Mouse (Mus musculus) forebrain, embryonic 15.5 days (tissue): ENCODE measurements at regions not wholly inside any gene's neighbourhood (a gene's known extent, or its start where the extent isn't known, plus 50 kb on each side); places are given as distances from the start of the nearest gene placed in this dataset.

Experiments
- ATAC-seq: fragments of 200-750 bp; cut with Nextera tagmentation; replicated peaks from 2 replicates; pipeline ENCODE4 v1.8.0; 2017; ENCODE audit warnings: mild to moderate bottlenecking, moderate TSS enrichment, moderate library complexity
- H3K27ac ChIP-seq: fragments of 300-500 bp; sonication (generic); replicated peaks from 2 replicates; pipeline ENCODE4 v1.5.1; 2015; ENCODE audit warnings: mild to moderate bottlenecking, inconsistent platforms
- H3K27me3 ChIP-seq: fragments of 300-500 bp; sonication (generic); 2 replicates; pipeline ENCODE4 v1.6.1; 2015; ENCODE audit warnings: inconsistent platforms
- H3K36me3 ChIP-seq: fragments of 300-500 bp; sonication (generic); 2 replicates; pipeline ENCODE4 v1.6.1; 2015; ENCODE audit warnings: mild to moderate bottlenecking, inconsistent platforms
- H3K4me1 ChIP-seq: fragments of 300-500 bp; sonication (generic); 2 replicates; pipeline ENCODE4 v1.6.1; 2015; ENCODE audit warnings: inconsistent platforms
- H3K4me2 ChIP-seq: fragments of 300-500 bp; sonication (generic); replicated peaks from 2 replicates; pipeline ENCODE4 v1.6.1; 2015; ENCODE audit warnings: mild to moderate bottlenecking, inconsistent platforms
- H3K4me3 ChIP-seq: fragments of 300-500 bp; sonication (generic); 2 replicates; pipeline ENCODE4 v1.5.1; 2015; ENCODE audit warnings: mild to moderate bottlenecking, inconsistent platforms
- H3K9ac ChIP-seq: fragments of 300-500 bp; sonication (generic); replicated peaks from 2 replicates; pipeline ENCODE4 v1.6.1; 2015; ENCODE audit warnings: mild to moderate bottlenecking, inconsistent platforms
- H3K9me3 ChIP-seq: fragments of 300-500 bp; sonication (generic); 2 replicates; pipeline ENCODE4 v1.6.1; 2016; ENCODE audit warnings: inconsistent platforms
- whole genome bisulfite sequencing: fragments of 180-500 bp; shearing (Covaris S2); methylation state at CpG from one replicate; pipeline ENCODE4 v1.1.7; 2015; ENCODE audit warnings: mixed read lengths; 5-methylcytosine and 5-hydroxymethylcytosine counted together

DNA sequence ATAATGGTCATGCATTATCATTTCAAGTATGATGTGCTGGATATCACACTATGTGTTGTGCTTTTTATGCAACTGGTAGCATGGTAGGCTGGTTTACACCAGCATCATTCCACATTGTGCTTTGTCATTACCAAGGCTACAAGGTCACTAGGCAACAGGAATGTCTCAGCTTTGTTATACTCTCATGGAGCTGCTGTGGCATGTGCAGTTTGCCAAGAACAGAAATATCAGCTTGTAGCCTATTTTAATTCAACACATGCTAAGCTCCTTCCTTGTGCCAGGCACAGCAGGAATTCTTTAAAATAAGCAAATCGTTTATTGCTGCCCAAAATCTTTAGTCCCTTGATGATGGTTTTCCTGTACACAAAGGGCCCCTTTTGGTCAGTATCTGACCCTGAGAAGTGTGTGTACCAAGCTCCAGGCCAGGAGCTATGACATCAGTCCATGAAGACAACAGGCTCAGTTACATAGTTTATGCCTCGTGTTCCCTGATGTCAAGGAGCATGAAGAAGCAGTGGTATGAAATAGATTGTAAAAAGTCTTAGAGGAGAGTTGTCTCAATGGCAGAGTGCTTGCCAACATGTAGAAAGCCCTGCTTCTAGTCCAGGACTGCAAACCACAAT lies 314.0 kb upstream of the Cdyl start:
- Histone ChIP-seq H3K36me3 (no peaks in the 10 kb centered on the region), H3K4me3 (no peak overlapping the region), H3K4me2 (no peak overlapping the region), H3K27ac (no peak overlapping the region), H3K4me1 (no peaks in the 10 kb centered on the region), H3K9ac (no peak overlapping the region), H3K9me3 (no peaks in the 10 kb centered on the region), H3K27me3 (no peaks in the 10 kb centered on the region)
- peak; percentile 80 for ATAC-seq
- 12% methylated on average over 2 of the region's 2 CpGs for WGBS

DNA sequence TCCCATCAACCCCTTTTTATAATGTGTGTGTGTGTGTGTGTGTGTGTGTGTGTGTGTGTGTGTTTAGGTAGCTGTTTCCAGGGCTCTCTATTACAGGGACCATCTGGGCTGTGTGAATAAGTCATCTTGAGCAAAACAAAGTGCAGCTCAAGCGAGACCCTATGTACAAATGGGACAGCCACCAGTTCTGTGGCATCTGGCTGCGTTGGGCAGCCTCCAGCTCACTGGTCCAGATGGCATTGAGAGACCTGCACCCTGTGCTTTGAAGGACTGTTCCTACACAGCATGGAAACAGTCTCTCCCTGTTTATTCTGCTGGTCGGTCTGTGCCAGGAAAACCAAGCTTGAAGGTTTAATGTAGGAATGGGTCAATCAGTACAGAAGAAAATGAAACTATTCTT lies 311.4 kb upstream of the Cdyl start:
- no peaks in the 10 kb centered on the region for H3K36me3 ChIP-seq
- WGBS, result 62% methylated on average over 3 of the region's 3 CpGs
- H3K9me3 ChIP-seq, result no peaks in the 10 kb centered on the region
- ATAC-seq, result peak; percentile 87
- H3K4me2 ChIP-seq, result no peak overlapping the region
- no peak overlapping the region for H3K27ac ChIP-seq
- no peaks in the 10 kb centered on the region for H3K27me3 ChIP-seq
- no peak overlapping the region for H3K9ac ChIP-seq
- no peaks in the 10 kb centered on the region for H3K4me1 ChIP-seq
- no peak overlapping the region for H3K4me3 ChIP-seq

DNA sequence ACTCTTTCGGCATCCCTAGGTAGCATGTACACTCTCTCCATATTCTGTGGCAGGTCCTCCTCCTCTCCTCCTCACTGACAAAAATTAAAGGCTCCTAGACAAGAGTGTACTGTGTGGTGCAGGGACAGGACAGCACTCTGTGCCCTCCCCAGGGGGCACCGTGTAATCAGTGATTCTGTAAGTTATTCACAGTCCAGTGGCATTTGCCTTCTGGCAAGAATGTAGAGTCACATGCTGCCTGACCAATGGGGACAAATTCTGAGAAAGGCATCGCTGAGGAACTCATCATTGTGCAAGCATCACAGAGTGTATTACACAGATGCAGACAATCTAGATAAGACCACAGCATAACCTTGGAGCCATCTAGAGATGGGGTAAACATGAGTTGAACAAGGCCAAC lies 300.3 kb upstream of the Cdyl start:
- H3K4me3 ChIP-seq, result no peak overlapping the region
- 86% methylated on average over 3 of the region's 3 CpGs for WGBS

DNA sequence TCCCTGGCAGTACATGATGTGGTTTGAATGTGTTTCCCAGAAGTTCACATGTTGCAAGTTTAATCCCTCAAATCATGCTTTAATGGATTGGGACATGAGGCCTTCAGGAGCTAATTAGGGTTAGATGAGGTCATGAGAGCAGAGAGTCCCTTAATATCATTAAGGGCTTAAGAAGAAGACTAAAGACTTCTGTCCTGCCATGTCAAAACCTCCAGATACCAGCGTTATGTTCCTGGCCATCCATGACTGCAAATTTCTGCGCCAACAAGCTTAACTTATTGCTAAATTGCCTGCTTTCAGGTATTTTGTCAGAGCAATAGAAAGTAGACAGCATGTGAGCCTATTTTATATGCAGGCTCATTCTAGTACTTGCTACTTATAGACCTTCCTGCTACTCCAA lies 282.1 kb upstream of the Cdyl start:
- H3K4me3 ChIP-seq, result no peak overlapping the region
- H3K36me3 ChIP-seq, result no peaks in the 10 kb centered on the region
- no peaks in the 10 kb centered on the region for H3K9me3 ChIP-seq
- H3K27me3 ChIP-seq, result no peaks in the 10 kb centered on the region
- ATAC-seq, result no peak
- H3K4me2 ChIP-seq, result no peak overlapping the region
- H3K27ac ChIP-seq, result no peak overlapping the region
- H3K9ac ChIP-seq, result no peak overlapping the region
- 80% methylated on average over 2 of the region's 2 CpGs for WGBS
- H3K4me1 ChIP-seq, result no peaks in the 10 kb centered on the region

More for the DNA sequence above, 300.3 kb upstream of the Cdyl start:
- Histone ChIP-seq H3K9ac (no peak overlapping the region), H3K4me1 (no peaks in the 10 kb centered on the region), H3K36me3 (no peaks in the 10 kb centered on the region), H3K27me3 (no peaks in the 10 kb centered on the region), H3K4me2 (no peak overlapping the region), H3K9me3 (no peaks in the 10 kb centered on the region), H3K27ac (no peak overlapping the region)
- ATAC-seq, result no peak

DNA sequence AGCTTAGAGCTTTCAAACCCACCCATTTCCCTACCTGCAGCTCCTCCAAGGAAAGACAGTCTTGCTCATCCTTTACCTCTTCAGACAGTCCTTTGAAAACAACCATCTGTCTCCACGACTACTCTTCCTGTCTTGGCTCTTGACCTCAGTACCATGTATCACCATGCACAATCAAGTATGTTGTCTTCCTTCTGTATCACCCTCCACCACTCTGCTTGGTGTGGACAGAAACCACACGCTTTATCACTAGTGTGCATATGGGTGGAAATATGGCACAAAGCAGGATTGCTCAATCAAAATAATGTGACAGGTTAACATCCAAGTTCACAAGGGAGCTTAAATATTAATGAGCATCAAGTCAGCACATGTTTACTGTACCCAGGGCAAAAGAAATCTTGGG lies 280.1 kb upstream of the Cdyl start:
- no peaks in the 10 kb centered on the region for H3K4me1 ChIP-seq
- ATAC-seq, result no peak
- no peaks in the 10 kb centered on the region for H3K9me3 ChIP-seq
- WGBS, result 92% methylated on average over 2 of the region's 2 CpGs
- H3K4me2 ChIP-seq, result no peak overlapping the region
- no peak overlapping the region for H3K9ac ChIP-seq
- no peaks in the 10 kb centered on the region for H3K27me3 ChIP-seq
- no peak overlapping the region for H3K4me3 ChIP-seq
- H3K36me3 ChIP-seq, result no peaks in the 10 kb centered on the region
- H3K27ac ChIP-seq, result no peak overlapping the region

DNA sequence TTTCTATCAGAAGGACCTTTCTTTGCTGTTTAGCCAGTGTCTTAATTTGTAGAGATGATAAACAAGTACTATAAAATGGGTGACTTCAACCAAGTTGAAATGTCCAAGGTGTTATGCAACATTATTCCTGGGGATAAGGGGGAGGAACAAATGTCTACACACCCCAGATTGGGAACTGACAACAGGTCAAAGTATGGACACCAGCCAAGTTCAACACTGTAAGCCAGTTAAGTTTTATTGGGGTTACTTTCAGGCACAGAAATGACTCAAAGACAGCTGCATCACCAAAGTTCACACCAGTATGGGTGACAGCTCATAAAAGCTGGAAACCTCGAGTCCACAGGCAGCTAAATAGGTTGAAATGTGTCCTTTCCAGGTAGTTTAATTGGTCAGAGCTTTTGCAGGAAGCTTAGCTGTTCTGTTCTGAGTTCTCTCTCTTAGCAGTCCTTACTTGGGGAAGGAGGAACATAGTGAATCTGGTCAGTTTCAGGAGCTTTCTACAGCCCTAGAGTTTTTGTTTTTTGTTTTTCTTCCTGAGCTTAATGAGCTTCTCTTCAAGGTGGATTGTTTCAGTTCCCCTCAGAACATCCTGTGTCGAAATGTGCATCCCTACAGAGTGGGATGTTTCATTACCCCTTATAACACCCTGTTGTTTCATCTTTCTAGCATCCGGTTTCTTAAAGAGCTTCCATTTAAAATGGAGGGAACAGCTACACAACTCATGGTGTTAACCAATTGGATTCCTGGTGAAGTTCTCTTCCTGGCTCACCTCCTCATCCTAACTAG lies 279.2 kb upstream of the Cdyl start:
- no peaks in the 10 kb centered on the region for H3K9me3 ChIP-seq
- WGBS, result 75% methylated on average over 3 of the region's 3 CpGs

DNA sequence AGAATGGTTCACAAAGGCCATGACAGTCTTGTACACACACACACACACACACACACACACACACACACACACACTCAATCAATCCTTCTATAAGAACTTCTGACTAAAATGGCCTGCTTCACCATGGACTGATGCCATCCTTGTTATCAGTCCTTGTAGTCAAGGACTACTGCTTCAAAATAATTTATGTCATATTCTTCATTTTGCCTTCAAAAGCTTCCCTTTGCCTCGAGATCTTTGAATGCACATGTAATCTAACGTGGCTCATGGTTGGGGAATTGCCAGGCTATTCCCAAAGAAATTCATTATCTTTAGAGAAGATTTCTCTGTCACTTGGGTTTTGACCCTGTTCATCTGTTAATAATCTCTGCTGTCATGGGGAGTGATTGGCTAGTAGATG lies 278.0 kb upstream of the Cdyl start:
- H3K27me3 ChIP-seq, result no peaks in the 10 kb centered on the region
- ATAC-seq, result no peak
- 61% methylated on average over 2 of the region's 2 CpGs for WGBS
- no peaks in the 10 kb centered on the region for H3K4me1 ChIP-seq
- H3K4me3 ChIP-seq, result no peak overlapping the region
- H3K27ac ChIP-seq, result no peak overlapping the region
- no peaks in the 10 kb centered on the region for H3K36me3 ChIP-seq
- H3K9me3 ChIP-seq, result no peaks in the 10 kb centered on the region
- no peak overlapping the region for H3K4me2 ChIP-seq
- no peak overlapping the region for H3K9ac ChIP-seq

More for the DNA sequence above, 279.2 kb upstream of the Cdyl start:
- no peaks in the 10 kb centered on the region for H3K36me3 ChIP-seq
- H3K4me3 ChIP-seq, result no peak overlapping the region
- H3K4me1 ChIP-seq, result no peaks in the 10 kb centered on the region
- no peak overlapping the region for H3K27ac ChIP-seq
- ATAC-seq, result no peak
- no peak overlapping the region for H3K4me2 ChIP-seq
- H3K27me3 ChIP-seq, result no peaks in the 10 kb centered on the region
- H3K9ac ChIP-seq, result no peak overlapping the region

DNA sequence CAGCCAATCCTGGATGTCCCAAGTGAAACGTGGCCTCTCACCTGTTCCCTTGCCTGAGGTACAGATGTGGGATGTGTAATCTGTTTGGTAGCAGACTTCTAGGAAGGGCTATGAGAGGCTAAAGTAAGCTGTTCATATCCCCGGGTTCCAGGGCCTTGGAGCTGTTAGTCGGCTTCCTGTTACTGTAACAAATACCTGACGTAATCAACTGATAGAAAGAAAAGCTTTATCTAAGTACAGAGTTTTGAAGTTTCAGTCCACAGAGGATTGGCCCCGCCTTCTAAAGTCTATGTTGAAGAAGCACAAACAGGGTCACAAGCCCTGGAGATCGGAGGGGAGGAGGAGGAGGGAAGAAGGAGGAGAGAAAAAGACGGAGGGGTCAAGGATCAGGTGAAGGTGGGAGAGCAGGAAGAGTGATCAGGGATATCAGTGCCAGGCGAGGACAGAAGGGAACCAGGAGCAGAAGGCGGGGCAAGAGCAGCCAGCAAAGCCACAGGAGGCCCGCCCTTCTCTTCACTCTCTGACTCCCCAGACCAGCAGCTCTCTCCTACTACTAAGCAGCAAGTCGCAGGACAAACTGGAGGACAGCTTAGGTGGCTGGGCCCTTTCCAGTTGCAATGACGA lies 276.5 kb upstream of the Cdyl start:
- no peak for ATAC-seq
- no peak overlapping the region for H3K27ac ChIP-seq
- H3K36me3 ChIP-seq, result no peaks in the 10 kb centered on the region
- 53% methylated on average over 12 of the region's 12 CpGs for WGBS
- no peaks in the 10 kb centered on the region for H3K27me3 ChIP-seq
- no peaks in the 10 kb centered on the region for H3K9me3 ChIP-seq
- no peak overlapping the region for H3K9ac ChIP-seq
- H3K4me3 ChIP-seq, result no peak overlapping the region
- H3K4me2 ChIP-seq, result no peak overlapping the region
- H3K4me1 ChIP-seq, result no peaks in the 10 kb centered on the region

DNA sequence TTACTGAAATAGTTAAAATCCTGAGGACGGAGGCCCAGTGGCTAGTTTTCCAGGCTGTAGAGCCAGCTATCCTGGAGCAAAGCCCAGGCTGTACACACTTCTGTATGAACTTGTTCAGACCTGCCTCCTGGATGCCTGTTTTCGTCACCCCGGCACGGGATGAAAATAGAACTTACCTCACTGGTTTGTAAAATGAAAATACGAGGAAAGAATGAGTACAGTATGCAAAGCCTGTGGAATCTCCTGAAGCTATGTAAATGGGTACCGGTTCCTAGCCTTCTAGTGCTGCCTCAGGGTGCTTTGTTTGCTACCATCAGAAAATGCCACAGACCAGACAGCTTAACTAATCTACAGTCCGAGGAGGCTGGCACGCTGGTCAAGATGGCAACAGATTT lies 276.0 kb upstream of the Cdyl start:
- H3K4me3 ChIP-seq, result no peak overlapping the region
- no peaks in the 10 kb centered on the region for H3K9me3 ChIP-seq
- WGBS, result 65% methylated on average over 8 of the region's 8 CpGs
- H3K27me3 ChIP-seq, result no peaks in the 10 kb centered on the region
- no peak overlapping the region for H3K4me2 ChIP-seq
- no peak overlapping the region for H3K27ac ChIP-seq
- no peak overlapping the region for H3K9ac ChIP-seq
- no peak for ATAC-seq
- no peaks in the 10 kb centered on the region for H3K36me3 ChIP-seq
- H3K4me1 ChIP-seq, result no peaks in the 10 kb centered on the region

DNA sequence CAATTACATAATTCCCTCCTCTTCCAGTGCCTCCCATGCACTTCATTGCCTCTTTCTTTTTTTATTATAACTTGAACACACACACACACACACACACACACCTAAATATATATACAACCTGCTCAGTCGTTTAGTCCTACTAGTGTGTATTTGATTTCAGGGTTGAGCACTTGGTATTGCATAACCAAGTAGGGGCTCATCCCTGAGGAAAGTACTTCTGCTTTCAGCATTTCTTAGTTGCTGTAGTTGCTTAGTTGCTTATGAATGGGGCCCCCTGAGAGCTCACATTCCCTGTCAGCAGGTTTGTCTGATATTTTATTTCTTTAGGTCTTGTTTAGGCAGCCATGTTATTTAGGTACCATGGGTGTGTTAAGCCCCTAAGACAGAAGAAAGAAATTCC lies 271.3 kb upstream of the Cdyl start:
- no peak for ATAC-seq
- H3K27me3 ChIP-seq, result no peaks in the 10 kb centered on the region
- H3K9me3 ChIP-seq, result no peaks in the 10 kb centered on the region

DNA sequence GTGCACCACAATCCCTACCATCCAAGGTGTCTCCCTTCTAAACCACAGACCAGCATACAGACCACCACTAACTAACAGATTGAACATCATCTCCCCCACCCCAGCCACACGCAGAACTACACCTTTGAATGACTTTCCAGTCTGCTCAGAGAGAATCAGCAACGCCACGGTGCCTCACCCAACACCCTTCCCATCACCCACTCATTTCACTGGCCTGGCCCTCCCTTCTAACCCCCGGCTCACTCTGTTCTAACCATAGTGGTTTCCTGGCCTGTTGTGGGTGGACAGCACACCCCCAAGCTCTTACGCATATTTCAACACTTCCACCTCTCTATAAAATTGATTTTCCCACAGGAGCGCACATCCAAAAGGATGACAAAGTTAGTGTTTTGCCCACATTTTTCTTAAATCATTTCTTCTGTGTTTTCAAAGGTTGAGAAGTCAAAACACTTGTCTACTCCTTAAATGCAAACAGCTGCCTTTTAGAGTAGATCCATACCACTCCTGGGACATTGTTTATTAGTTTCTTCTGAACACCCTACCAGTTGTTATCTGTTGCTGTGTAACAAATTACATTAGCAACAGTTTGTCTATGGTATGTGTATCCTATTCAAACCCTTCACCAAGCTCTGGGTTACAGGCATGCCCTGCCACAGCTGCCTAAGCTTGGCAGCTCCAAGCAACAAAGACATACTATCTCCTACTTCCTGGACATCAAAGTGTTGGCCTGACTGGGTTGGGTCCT lies 269.7 kb upstream of the Cdyl start:
- H3K4me2 ChIP-seq, result no peak overlapping the region
- H3K27me3 ChIP-seq, result no peaks in the 10 kb centered on the region
- ATAC-seq, result no peak
- H3K36me3 ChIP-seq, result no peaks in the 10 kb centered on the region
- H3K9me3 ChIP-seq, result no peaks in the 10 kb centered on the region
- no peaks in the 10 kb centered on the region for H3K4me1 ChIP-seq
- H3K4me3 ChIP-seq, result no peak overlapping the region
- 93% methylated on average over 6 of the region's 6 CpGs for WGBS
- H3K27ac ChIP-seq, result no peak overlapping the region
- no peak overlapping the region for H3K9ac ChIP-seq

More for the DNA sequence above, 271.3 kb upstream of the Cdyl start:
- Histone ChIP-seq H3K9ac (no peak overlapping the region), H3K4me3 (no peak overlapping the region), H3K4me1 (no peaks in the 10 kb centered on the region), H3K4me2 (no peak overlapping the region), H3K27ac (no peak overlapping the region), H3K36me3 (no peaks in the 10 kb centered on the region)
- WGBS, result 83% methylated on average over 1 of the region's 1 CpGs

DNA sequence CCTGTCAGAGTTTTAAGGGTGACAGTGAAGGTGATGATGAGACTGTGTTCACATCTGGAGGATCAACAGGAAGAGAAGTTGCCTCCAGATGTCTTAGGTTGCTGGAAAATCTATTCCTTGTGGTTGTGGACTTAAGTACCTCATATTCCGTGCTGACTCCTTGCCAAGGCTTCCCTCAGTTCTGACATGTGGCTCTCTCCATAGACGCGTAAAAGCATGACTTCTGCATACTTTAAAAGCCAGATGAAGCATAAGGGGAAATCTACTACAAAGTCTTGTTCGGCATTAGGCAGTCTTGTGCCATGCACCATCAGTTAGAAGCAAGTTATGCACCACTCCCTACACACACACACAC lies 269.1 kb upstream of the Cdyl start:
- H3K4me3 ChIP-seq, result no peak overlapping the region
- 91% methylated on average over 4 of the region's 4 CpGs for WGBS
- H3K4me1 ChIP-seq, result no peaks in the 10 kb centered on the region
- ATAC-seq, result no peak
- H3K4me2 ChIP-seq, result no peak overlapping the region
- no peaks in the 10 kb centered on the region for H3K27me3 ChIP-seq
- H3K9ac ChIP-seq, result no peak overlapping the region
- no peaks in the 10 kb centered on the region for H3K9me3 ChIP-seq
- no peak overlapping the region for H3K27ac ChIP-seq
- no peaks in the 10 kb centered on the region for H3K36me3 ChIP-seq
